Mouse (Mus musculus) CH12.LX (cell line): ENCODE results near the gene Siah2. TPM values are rescaled to one million over a fixed set of nuclear protein-coding genes. Genes with fewer than 3 reads are reported as not detected.
A peak's percentile ranks its signal among the peaks of the same experiment; 100 is the strongest.

Experiments used
- DNase-seq: peaks from one replicate; pipeline ENCODE4 v3.0.0-alpha.2; 2013; ENCODE audit errors: extremely low read depth
- H3K27ac ChIP-seq: 2 replicates; pipeline ENCODE4 v1.5.1; 2012; ENCODE audit warnings: low read depth, mild to moderate bottlenecking, control low read depth, moderate library complexity; ENCODE audit not compliant: insufficient read depth
- H3K27me3 ChIP-seq: replicated peaks from 2 replicates; pipeline ENCODE3; 2012; ENCODE audit warnings: inconsistent platforms
- H3K36me3 ChIP-seq, 2 experiments: replicated peaks in 1 of 2; 2 replicates each; pipeline versions ENCODE3 to v1.6.1; 2012; ENCODE audit warnings: inconsistent platforms in 1 of 2, low read length in 1 of 2, mild to moderate bottlenecking in 1 of 2, mixed read lengths in 1 of 2, moderate library complexity in 1 of 2; ENCODE audit not compliant: control insufficient read depth in 1 of 2, insufficient read depth in 1 of 2
- H3K4me1 ChIP-seq, 2 experiments: 2 replicates each; pipeline ENCODE4 v1.6.1; 2012; ENCODE audit warnings: inconsistent platforms in 1 of 2, moderate library complexity in 1 of 2; ENCODE audit not compliant: insufficient read depth in 2 of 2, control insufficient read depth in 1 of 2
- H3K4me2 ChIP-seq: 2 replicates; pipeline ENCODE4 v1.6.1; 2012; ENCODE audit warnings: low read depth, mild to moderate bottlenecking, control low read depth; ENCODE audit not compliant: poor library complexity, insufficient read depth, severe bottlenecking
- H3K4me3 ChIP-seq, 3 experiments: fragments of 150-350 bp in 1 of 3; sonication (generic) in 1 of 3; replicated peaks in 1 of 3; 2 replicates each; pipeline versions ENCODE3 to v1.5.1; 2011 to 2012; ENCODE audit warnings: low read depth in 2 of 3, low read length in 2 of 3, mild to moderate bottlenecking in 2 of 3, moderate library complexity in 2 of 3, control low read depth in 1 of 3, improper control_type of control experiment in 1 of 3, inconsistent platforms in 1 of 3, mixed read lengths in 1 of 3; ENCODE audit not compliant: poor library complexity in 1 of 3
- H3K79me2 ChIP-seq: replicated peaks from 2 replicates; pipeline ENCODE4 v1.6.1; 2012; ENCODE audit warnings: mild to moderate bottlenecking, moderate library complexity; ENCODE audit not compliant: control insufficient read depth, poor library complexity, insufficient read depth, severe bottlenecking; ENCODE audit errors: extremely low read depth
- H3K9ac ChIP-seq: 2 replicates; pipeline ENCODE4 v1.6.1; 2012; ENCODE audit warnings: low read depth, mild to moderate bottlenecking, control low read depth, moderate library complexity; ENCODE audit not compliant: insufficient read depth
- H3K9me3 ChIP-seq: replicated peaks from 2 replicates; pipeline ENCODE3; 2012; ENCODE audit warnings: low read length, inconsistent platforms, mixed read lengths
- BHLHE40 ChIP-seq: IDR thresholded peaks from 2 replicates; pipeline ENCODE4 v1.6.1; 2011; ENCODE audit warnings: mild to moderate bottlenecking, low read depth, low read length, improper control_type of control experiment
- CHD1 ChIP-seq: IDR thresholded peaks from 2 replicates; pipeline ENCODE4 v1.6.1; 2012; ENCODE audit warnings: low read depth, low read length, improper control_type of control experiment, inconsistent platforms
- CTCF ChIP-seq, 2 experiments: IDR thresholded peaks in 1 of 2; conservative IDR thresholded peaks in 1 of 2; 2 replicates each; pipeline ENCODE4 v1.5.1; 2011 to 2012; ENCODE audit warnings: low read depth in 2 of 2, low read length in 2 of 2, improper control_type of control experiment in 1 of 2, inconsistent platforms in 1 of 2, mild to moderate bottlenecking in 1 of 2, moderate library complexity in 1 of 2
- E2F4 ChIP-seq: IDR thresholded peaks from 2 replicates; pipeline ENCODE4 v1.6.1; 2011; ENCODE audit warnings: low read depth, low read length, improper control_type of control experiment; ENCODE audit not compliant: insufficient replicate concordance
- ETS1 ChIP-seq: conservative IDR thresholded peaks from 2 replicates; pipeline ENCODE4 v1.6.1; 2012; ENCODE audit warnings: low read depth, mild to moderate bottlenecking, inconsistent platforms, low read length, improper control_type of control experiment, moderate library complexity
- GABPA ChIP-seq: IDR thresholded peaks from 2 replicates; pipeline ENCODE4 v1.6.1; 2012; ENCODE audit warnings: low read depth, low read length, improper control_type of control experiment, inconsistent platforms; ENCODE audit not compliant: insufficient replicate concordance
- IRF4 ChIP-seq: IDR thresholded peaks from 2 replicates; pipeline ENCODE4 v1.6.1; 2014; ENCODE audit warnings: low read depth, mild to moderate bottlenecking, inconsistent platforms, low read length, improper control_type of control experiment
- JUND ChIP-seq: conservative IDR thresholded peaks from 2 replicates; pipeline ENCODE4 v1.6.1; 2011; ENCODE audit warnings: low read depth, low read length, improper control_type of control experiment
- MAX ChIP-seq: IDR thresholded peaks from 2 replicates; pipeline ENCODE4 v1.6.1; 2011; ENCODE audit warnings: low read length, improper control_type of control experiment
- MXI1 ChIP-seq: IDR thresholded peaks from 2 replicates; pipeline ENCODE4 v1.6.1; 2011; ENCODE audit warnings: mild to moderate bottlenecking, low read depth, low read length, improper control_type of control experiment
- MYC ChIP-seq: IDR thresholded peaks from 2 replicates; pipeline ENCODE4 v1.6.1; 2011; ENCODE audit warnings: low read depth, mild to moderate bottlenecking, improper control_type of control experiment, low read length
- NELFE ChIP-seq: IDR thresholded peaks from 2 replicates; pipeline ENCODE4 v1.6.1; 2011; ENCODE audit warnings: low read depth, low read length, improper control_type of control experiment
- NRF1 ChIP-seq: IDR thresholded peaks from 2 replicates; pipeline ENCODE4 v1.6.1; 2014; ENCODE audit warnings: low read depth, mild to moderate bottlenecking, inconsistent platforms, low read length, improper control_type of control experiment, moderate library complexity
- POLR2A ChIP-seq: IDR thresholded peaks from 2 replicates; pipeline ENCODE4 v1.6.1; 2011; ENCODE audit warnings: low read depth, mild to moderate bottlenecking, improper control_type of control experiment, low read length
- POLR2AphosphoS2 ChIP-seq: IDR thresholded peaks from 2 replicates; pipeline ENCODE4 v1.6.1; 2011; ENCODE audit warnings: low read depth, low read length, improper control_type of control experiment
- RAD21 ChIP-seq: IDR thresholded peaks from 2 replicates; pipeline ENCODE4 v1.6.1; 2011; ENCODE audit warnings: low read depth, mild to moderate bottlenecking, low read length, improper control_type of control experiment, moderate library complexity
- RCOR1 ChIP-seq: conservative IDR thresholded peaks from 2 replicates; pipeline ENCODE4 v1.6.1; 2012; ENCODE audit warnings: low read depth, mild to moderate bottlenecking, inconsistent platforms, low read length, improper control_type of control experiment
- SIN3A ChIP-seq: IDR thresholded peaks from 2 replicates; pipeline ENCODE4 v1.6.1; 2012; ENCODE audit warnings: low read length, improper control_type of control experiment, inconsistent platforms
- TCF12 ChIP-seq: IDR thresholded peaks from 2 replicates; pipeline ENCODE4 v1.6.1; 2014; ENCODE audit warnings: low read depth, mild to moderate bottlenecking, inconsistent platforms, low read length, improper control_type of control experiment
- UBTF ChIP-seq: IDR thresholded peaks from 2 replicates; pipeline ENCODE4 v1.6.1; 2012; ENCODE audit warnings: low read depth, mild to moderate bottlenecking, inconsistent platforms, low read length, improper control_type of control experiment, moderate library complexity
- USF1 ChIP-seq: IDR thresholded peaks from 2 replicates; pipeline ENCODE4 v1.6.1; 2014; ENCODE audit warnings: low read depth, mild to moderate bottlenecking, inconsistent platforms, low read length, improper control_type of control experiment
- USF2 ChIP-seq: conservative IDR thresholded peaks from 2 replicates; pipeline ENCODE4 v1.6.1; 2011; ENCODE audit warnings: low read depth, low read length, improper control_type of control experiment
- ZC3H11A ChIP-seq: IDR thresholded peaks from 2 replicates; pipeline ENCODE4 v1.6.1; 2012; ENCODE audit warnings: low read depth, mild to moderate bottlenecking, inconsistent platforms, low read length, improper control_type of control experiment
- ZKSCAN1 ChIP-seq: IDR thresholded peaks from 2 replicates; pipeline ENCODE4 v1.6.1; 2012; ENCODE audit warnings: low read depth, inconsistent platforms, low read length, improper control_type of control experiment, borderline replicate concordance
- dilution Hi-C: fragments of 300-500 bp; cut with MboI; formaldehyde crosslinking; loops from 2 replicates; pipeline ENCODE4 v1.14.3; 2020; ENCODE audit warnings: low sequenced_read_pairs; ENCODE audit not compliant: extremely low pct_unique_long_range_greater_than_20kb, extremely low pct_ligation_motif_present
- in situ Hi-C: fragments of 300-500 bp; cut with MboI; formaldehyde crosslinking; loops from 3 replicates; pipeline ENCODE4 v1.14.3; 2019; ENCODE audit warnings: low sequenced_read_pairs, low pct_ligation_motif_present, low pct_unique_long_range_greater_than_20kb, mixed read lengths
- polyA plus RNA-seq: library from polyadenylated mRNA; unstranded; fragments of >175 nt; gene quantifications from 2 replicates; pipeline ENCODE4 v1.2.1, GENCODE M21; 2012; ENCODE audit warnings: low read depth; ENCODE audit not compliant: insufficient read length
- total RNA-seq, 2 experiments: library from RNA; depleted of rRNA; stranded (reverse); fragments of 300-350 nt in 1 of 2; fragments of >200 nt in 1 of 2; gene quantifications; 2 replicates each; pipeline ENCODE4 v1.2.3; 2012 to 2014

Gene Siah2
- total and polyA plus RNA-seq, 3 experiments: 104 to 142 (median 140) TPM

- dilution Hi-C loops: no loop called here
- Histone ChIP-seq H3K4me3 (no peak overlapping the region), H3K4me1 (no peaks in the 10 kb centered on the region), H3K27me3 (no peaks in the 10 kb centered on the region), H3K79me2 (no peaks in the 10 kb centered on the region), H3K27ac (no peak overlapping the region), H3K9ac (no peak overlapping the region), H3K4me2 (no peak overlapping the region), H3K36me3 (no peaks in the 10 kb centered on the region), H3K9me3 (no peaks in the 10 kb centered on the region)
- DNase-seq: no peak
- TF ChIP-seq GABPA: no peak
- TF ChIP-seq E2F4: no peak
- no peak for TF ChIP-seq UBTF
- no peak for TF ChIP-seq USF1
- TF ChIP-seq BHLHE40: no peak
- no peak for TF ChIP-seq ZC3H11A
- no peak for TF ChIP-seq RAD21
- TF ChIP-seq CTCF (conservative IDR thresholded peaks at IDR 0.05 in 1 of 2, IDR thresholded peaks at IDR 0.05 in 1 of 2; ENCODE audit: low read depth in 2 of 2, low read length in 2 of 2): no peak
- no peak for TF ChIP-seq CHD1
- TF ChIP-seq MAX: no peak
- TF ChIP-seq SIN3A: no peak
- in situ Hi-C loops: no loop called here
These were observed 46.0 kb downstream of the Siah2 start for GRCm38 (mm10) chr3:58646180-58646579.

GRCm38 (mm10) chr3:58636406-58637295, 55.5 kb downstream of the Siah2 start, which contains the start of gene Erich6:
Erich6 (minus strand) TSS chr3:58637207.
- Histone ChIP-seq H3K9me3 (peaks cover 6% of the 10 kb centered on the region), H3K27me3 (no peaks in the 10 kb centered on the region), H3K27ac (no peak within 1 kb of the TSS), H3K79me2 (no peaks in the 10 kb centered on the region), H3K4me2 (peak within 1 kb of the TSS; percentile 90), H3K36me3 (no peaks in the 10 kb centered on the region), H3K4me1 (no peaks in the 10 kb centered on the region), H3K4me3 (peak within 1 kb of the TSS; percentile 45 to 61 (median 49)), H3K9ac (peak within 1 kb of the TSS; percentile 45)
- TF ChIP-seq IRF4 (no peak), E2F4 (no peak), USF2 (no peak), UBTF (no peak), USF1 (no peak), ETS1 (no peak), ZKSCAN1 (no peak), RCOR1 (no peak), MYC (0 out of 2 replicates have a peak, but pooled peaks have one; percentile 33), POLR2A (peak; percentile 41; the same call in 1 of the 2 replicates), JUND (no peak), TCF12 (peak; percentile 2), POLR2AphosphoS2 (no peak), MXI1 (peak; percentile 55), NRF1 (0 out of 2 replicates have a peak, but pooled peaks have one; percentile 2), SIN3A (peak; percentile 0; the same call in 1 of the 2 replicates), NELFE (0 out of 2 replicates have a peak, but pooled peaks have one; percentile 42)
- DNase-seq: peak; percentile 11
- dilution Hi-C loops: no loop called here
- in situ Hi-C loops: no loop called here
